Mouse (Mus musculus): ENCODE measurements around the gene AC140267.1.

GRCm38 (mm10) chr15:80259406-80260045 lies 23.9 kb downstream of the AC140267.1 start:
- TF ChIP-seq CTCF (IDR thresholded peaks at IDR 0.05; ENCODE audit: low read depth, low read length) (no peak), POLR2A (IDR thresholded peaks at IDR 0.05; ENCODE audit: extremely low read depth, insufficient read depth, low read length) (no peak)
